Mouse (Mus musculus) embryonic facial prominence, embryonic 10.5 days (tissue): ENCODE data around the gene Ttc22. TPM values are rescaled to one million over a fixed set of nuclear protein-coding genes. Genes with fewer than 3 reads are reported as not detected.
A peak's percentile ranks its signal among the peaks of the same experiment; 100 is the strongest.

Source experiments
- DNase-seq: peaks from one replicate; pipeline ENCODE4 v3.0.0-alpha.2; 2017; ENCODE audit warnings: low spot score
- H3K27ac ChIP-seq: fragments of 300-500 bp; sonication (generic); replicated peaks from 2 replicates; pipeline ENCODE4 v1.5.1; 2016; ENCODE audit warnings: mild to moderate bottlenecking
- H3K27me3 ChIP-seq: fragments of 300-500 bp; sonication (generic); replicated peaks from 2 replicates; pipeline ENCODE4 v1.6.1; 2016; ENCODE audit warnings: low read depth, mild to moderate bottlenecking; ENCODE audit not compliant: poor library complexity, severe bottlenecking
- H3K36me3 ChIP-seq: fragments of 300-500 bp; sonication (generic); replicated peaks from 2 replicates; pipeline ENCODE4 v1.6.1; 2016; ENCODE audit warnings: mild to moderate bottlenecking, moderate library complexity
- H3K4me1 ChIP-seq: fragments of 300-500 bp; sonication (generic); 2 replicates; pipeline ENCODE4 v1.6.1; 2016
- H3K4me3 ChIP-seq: fragments of 300-500 bp; sonication (generic); 2 replicates; pipeline ENCODE4 v1.5.1; 2016; ENCODE audit warnings: mild to moderate bottlenecking, moderate library complexity
- H3K9me3 ChIP-seq: fragments of 300-500 bp; sonication (generic); 2 replicates; pipeline ENCODE4 v1.6.1; 2016; ENCODE audit warnings: mild to moderate bottlenecking
- WGBS: fragments of 180-500 bp; shearing (Covaris S2); methylation state at CpG from one replicate; pipeline ENCODE4 v1.1.7; 2016; 5-methylcytosine and 5-hydroxymethylcytosine counted together
- polyA plus RNA-seq: library from polyadenylated mRNA; unstranded; fragments of >200 nt; fragmentation: Nextera tagmentation; extraction: Ambion mirVana; gene quantifications from 2 replicates; pipeline ENCODE4 v1.2.1, GENCODE M21; 2016

The Ttc22 gene
- polyA plus RNA-seq, 1 experiment from 2014 or later: not detected

GRCm38 (mm10) chr4:106621428-106621827, 804 bp upstream of the Ttc22 start:
- DNase-seq: no peak
- H3K9me3 ChIP-seq: no peaks in the 10 kb centered on the region
- no peak overlapping the region for H3K4me3 ChIP-seq
- no peak overlapping the region for H3K27ac ChIP-seq
- WGBS: 73% methylated on average over 3 of the region's 3 CpGs
- peaks cover 28% of the 10 kb centered on the region for H3K4me1 ChIP-seq
- H3K27me3 ChIP-seq: peaks cover 74% of the 10 kb centered on the region
- no peaks in the 10 kb centered on the region for H3K36me3 ChIP-seq

DNA sequence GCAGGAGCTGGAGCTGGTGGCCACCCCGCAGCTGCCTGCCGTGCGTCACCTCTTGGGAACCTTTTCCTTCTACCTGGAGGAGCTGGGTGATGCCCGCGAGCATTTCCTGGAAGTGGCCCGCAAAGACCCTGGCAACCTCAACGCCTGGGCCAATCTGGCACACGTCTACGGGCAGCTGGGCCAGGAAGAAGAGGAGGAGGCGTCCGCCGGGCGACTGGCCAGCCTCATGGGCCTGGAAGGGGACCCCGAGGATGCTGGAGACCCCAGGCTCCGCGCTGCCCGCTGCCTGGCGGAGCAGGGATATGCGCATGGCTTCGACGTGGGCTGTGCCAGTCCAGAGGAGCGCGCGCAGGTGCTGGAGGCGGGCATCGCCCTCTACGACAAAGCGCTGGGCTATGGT, 480 bp downstream of the Ttc22 start:
- Histone ChIP-seq H3K27me3 (peaks cover 74% of the 10 kb centered on the region), H3K9me3 (no peaks in the 10 kb centered on the region), H3K4me1 (peaks cover 17% of the 10 kb centered on the region), H3K27ac (no peak overlapping the region), H3K4me3 (no peak overlapping the region; the same call in 1 of the 2 replicates), H3K36me3 (no peaks in the 10 kb centered on the region)
- DNase-seq: no peak
- 35% methylated on average over 28 of the region's 28 CpGs for WGBS

- H3K9me3 ChIP-seq: no peaks in the 10 kb centered on the region
- 90% methylated on average over 10 of the region's 10 CpGs for WGBS
- H3K36me3 ChIP-seq: no peaks in the 10 kb centered on the region
- peaks cover 67% of the 10 kb centered on the region for H3K27me3 ChIP-seq
- H3K27ac ChIP-seq: no peak overlapping the region
- H3K4me1 ChIP-seq: peaks cover 30% of the 10 kb centered on the region
- DNase-seq: no peak
- no peak overlapping the region for H3K4me3 ChIP-seq
These were observed 2.0 kb downstream of the Ttc22 start for GRCm38 (mm10) chr4:106624271-106624670.

DNA sequence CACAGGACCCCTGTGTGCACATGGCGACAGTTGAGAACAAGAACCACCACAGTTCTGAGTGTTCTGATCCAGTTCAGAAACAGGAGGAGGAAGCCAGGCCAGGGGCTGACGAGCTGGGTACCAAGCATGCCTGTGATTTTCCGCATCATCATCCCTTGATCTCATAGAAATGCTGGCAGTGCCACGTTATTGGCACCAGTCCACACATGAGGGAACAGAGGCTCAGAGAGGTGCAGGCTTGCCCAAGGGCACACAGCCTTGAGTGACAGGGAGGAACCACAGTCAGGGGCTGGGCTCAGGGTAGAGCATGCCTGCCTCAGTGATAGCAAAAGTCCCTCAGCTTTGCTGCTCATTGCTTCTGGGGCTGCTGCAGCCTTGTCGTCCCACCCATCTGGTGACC, 5.6 kb downstream of the Ttc22 start:
- DNase-seq: no peak
- H3K4me1 ChIP-seq: peaks cover 33% of the 10 kb centered on the region

DNA sequence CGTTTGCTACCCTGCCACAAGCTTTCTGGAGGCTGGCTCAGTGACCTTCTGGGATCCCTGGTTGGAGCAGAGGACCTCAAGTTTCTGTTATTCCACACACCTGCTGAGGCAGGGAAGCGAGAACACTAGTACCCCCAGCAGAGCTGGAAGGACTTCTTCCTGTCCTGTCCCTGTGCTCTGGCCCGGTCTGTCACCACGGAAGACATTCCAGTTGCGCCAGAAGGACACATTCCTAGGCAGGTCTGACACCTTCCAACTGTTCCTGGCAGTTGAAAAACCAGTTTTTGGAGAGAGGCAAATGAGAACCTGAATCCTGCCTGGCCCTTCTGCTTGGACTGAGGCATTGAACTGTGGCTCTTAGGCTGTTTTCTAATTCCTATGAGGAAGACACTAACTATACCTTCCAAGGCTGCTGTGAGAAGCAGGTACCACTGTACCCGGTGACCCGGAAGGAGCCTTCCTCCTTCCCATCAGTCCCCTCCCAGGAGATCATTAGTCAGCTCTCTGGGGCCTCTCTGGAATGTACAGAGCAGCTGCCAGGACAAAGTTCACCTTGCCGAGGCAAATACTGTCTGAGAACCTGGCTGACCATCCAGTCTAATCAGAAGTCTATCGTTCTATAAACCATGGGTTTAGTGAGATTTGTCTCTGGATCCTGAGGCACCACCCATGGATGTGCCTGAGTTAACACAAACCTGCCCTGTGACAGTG, 6.6 kb downstream of the Ttc22 start:
- H3K4me1 ChIP-seq: peaks cover 34% of the 10 kb centered on the region
- 56% methylated on average over 9 of the region's 9 CpGs for WGBS
- no peaks in the 10 kb centered on the region for H3K36me3 ChIP-seq
- H3K4me3 ChIP-seq: no peak overlapping the region
- peaks cover 44% of the 10 kb centered on the region for H3K27me3 ChIP-seq
- H3K27ac ChIP-seq: no peak overlapping the region
- DNase-seq: no peak
- H3K9me3 ChIP-seq: no peaks in the 10 kb centered on the region

More for the DNA sequence above, 5.6 kb downstream of the Ttc22 start:
- WGBS: 84% methylated on average over 5 of the region's 5 CpGs
- Histone ChIP-seq H3K36me3 (no peaks in the 10 kb centered on the region), H3K27ac (no peak overlapping the region), H3K9me3 (no peaks in the 10 kb centered on the region), H3K4me3 (no peak overlapping the region), H3K27me3 (peaks cover 47% of the 10 kb centered on the region)

DNA sequence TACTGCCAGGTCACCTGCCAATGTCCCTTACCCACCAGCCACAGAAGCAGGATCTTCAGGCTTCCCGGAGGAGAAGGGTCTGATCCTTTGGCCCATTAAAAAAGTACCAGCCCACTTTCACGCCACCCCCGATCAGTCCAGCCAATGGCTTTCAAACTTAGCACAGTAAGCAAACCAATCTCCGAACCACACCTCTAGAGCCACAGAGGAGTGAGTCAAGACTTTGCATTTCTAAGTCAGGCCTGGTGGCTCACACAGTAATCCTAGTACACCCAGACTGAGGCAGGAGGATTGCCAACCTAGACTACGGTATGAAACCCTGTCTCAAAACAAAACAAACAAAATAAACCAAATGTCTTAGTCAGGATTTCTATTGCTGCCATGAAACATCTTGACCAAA, 7.1 kb downstream of the Ttc22 start:
- Histone ChIP-seq H3K36me3 (no peaks in the 10 kb centered on the region), H3K27me3 (peaks cover 44% of the 10 kb centered on the region), H3K4me3 (no peak overlapping the region), H3K27ac (no peak overlapping the region), H3K9me3 (no peaks in the 10 kb centered on the region), H3K4me1 (peaks cover 39% of the 10 kb centered on the region)
- DNase-seq: no peak
- 72% methylated on average over 5 of the region's 5 CpGs for WGBS

- no peaks in the 10 kb centered on the region for H3K9me3 ChIP-seq
- H3K4me3 ChIP-seq: no peak overlapping the region
- WGBS: 30% methylated on average over 14 of the region's 14 CpGs
- H3K36me3 ChIP-seq: no peaks in the 10 kb centered on the region
- H3K4me1 ChIP-seq: peaks cover 37% of the 10 kb centered on the region
- peaks cover 34% of the 10 kb centered on the region for H3K27me3 ChIP-seq
- no peak overlapping the region; the same call in 1 of the 2 replicates for H3K27ac ChIP-seq
- DNase-seq: peak; percentile 67
These were observed 8.3 kb downstream of the Ttc22 start for GRCm38 (mm10) chr4:106630333-106631220.

DNA sequence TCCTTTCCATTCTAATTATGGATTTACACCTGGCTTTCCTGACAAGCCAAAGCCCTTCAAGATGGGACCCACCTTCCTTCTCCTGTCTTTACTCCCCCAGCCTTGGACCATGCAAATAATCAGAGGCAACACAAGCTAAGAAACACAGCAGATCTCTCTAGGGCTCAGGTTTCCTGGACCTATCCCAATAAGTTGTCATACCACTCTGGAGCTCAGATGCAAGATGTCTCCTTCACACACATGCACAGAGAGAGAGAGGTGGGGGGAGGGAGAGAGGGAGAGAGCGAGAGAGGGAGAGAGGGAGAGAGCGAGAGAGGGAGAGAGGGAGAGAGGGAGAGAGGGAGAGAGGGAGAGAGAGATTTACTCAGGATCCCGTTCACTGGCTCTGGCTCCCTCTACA, 10.1 kb downstream of the Ttc22 start:
- WGBS: 45% methylated on average over 2 of the region's 3 CpGs

GRCm38 (mm10) chr4:106633281-106634085, 11.3 kb downstream of the Ttc22 start:
- H3K36me3 ChIP-seq: no peaks in the 10 kb centered on the region
- no peaks in the 10 kb centered on the region for H3K9me3 ChIP-seq
- DNase-seq: no peak
- H3K27me3 ChIP-seq: peaks cover 25% of the 10 kb centered on the region; the same call in 1 of the 2 replicates
- H3K4me3 ChIP-seq: no peak overlapping the region
- H3K27ac ChIP-seq: no peak overlapping the region
- H3K4me1 ChIP-seq: peaks cover 25% of the 10 kb centered on the region
- WGBS: 37% methylated on average over 8 of the region's 8 CpGs

More for the DNA sequence above, 10.1 kb downstream of the Ttc22 start:
- H3K36me3 ChIP-seq: no peaks in the 10 kb centered on the region
- H3K27ac ChIP-seq: no peak overlapping the region
- DNase-seq: no peak
- no peaks in the 10 kb centered on the region for H3K9me3 ChIP-seq
- H3K4me1 ChIP-seq: peaks cover 31% of the 10 kb centered on the region
- H3K27me3 ChIP-seq: peaks cover 28% of the 10 kb centered on the region
- no peak overlapping the region for H3K4me3 ChIP-seq

DNA sequence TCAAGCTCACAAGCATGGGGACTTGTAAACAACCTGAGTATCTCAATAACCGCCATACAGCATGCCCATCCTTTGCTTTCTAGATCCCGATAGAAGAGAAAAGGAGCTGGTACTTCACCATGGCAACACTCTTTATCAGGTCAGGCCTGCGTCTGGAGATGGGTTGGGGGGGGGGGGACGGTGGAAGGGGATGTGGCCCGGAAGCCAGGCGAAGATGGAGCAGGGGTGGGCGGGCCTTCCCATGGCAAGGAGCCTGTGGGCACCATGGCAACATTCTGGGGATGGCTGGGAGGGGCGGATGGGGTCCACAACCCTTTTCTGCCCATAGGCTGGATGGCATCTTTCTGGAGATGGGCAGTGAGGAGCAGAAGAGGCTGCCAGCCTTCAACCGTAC, 11.9 kb downstream of the Ttc22 start:
- no peak overlapping the region for H3K4me3 ChIP-seq
- 59% methylated on average over 9 of the region's 9 CpGs for WGBS
- no peaks in the 10 kb centered on the region for H3K9me3 ChIP-seq
- peaks cover 19% of the 10 kb centered on the region for H3K4me1 ChIP-seq
- DNase-seq: no peak
- H3K27me3 ChIP-seq: peaks cover 25% of the 10 kb centered on the region; the same call in 1 of the 2 replicates
- no peaks in the 10 kb centered on the region for H3K36me3 ChIP-seq
- H3K27ac ChIP-seq: no peak overlapping the region

- H3K4me3 ChIP-seq: no peak overlapping the region
- no peaks in the 10 kb centered on the region for H3K36me3 ChIP-seq
- peaks cover 25% of the 10 kb centered on the region for H3K27me3 ChIP-seq
- no peak overlapping the region for H3K27ac ChIP-seq
- no peak for DNase-seq
- 48% methylated on average over 8 of the region's 8 CpGs for WGBS
- H3K9me3 ChIP-seq: peaks cover 3% of the 10 kb centered on the region; the same call in 1 of the 2 replicates
- H3K4me1 ChIP-seq: peaks cover 11% of the 10 kb centered on the region
These were observed 21.4 kb downstream of the Ttc22 start for GRCm38 (mm10) chr4:106643483-106644217.

- Histone ChIP-seq H3K4me1 (peaks cover 11% of the 10 kb centered on the region), H3K27me3 (peaks cover 31% of the 10 kb centered on the region), H3K9me3 (peaks cover 3% of the 10 kb centered on the region; the same call in 1 of the 2 replicates), H3K36me3 (no peaks in the 10 kb centered on the region), H3K4me3 (no peak overlapping the region), H3K27ac (no peak overlapping the region)
- no peak for DNase-seq
- 69% methylated on average over 6 of the region's 6 CpGs for WGBS
These were observed 22.0 kb downstream of the Ttc22 start for GRCm38 (mm10) chr4:106644218-106644610.
